Mouse (Mus musculus): ENCODE results near the gene Opa3. TPM values are rescaled to one million over a fixed set of nuclear protein-coding genes. Genes with fewer than 3 reads are reported as not detected.

Opa3 gene
- polyA plus RNA-seq, 1 experiment from 2014 or later = 48.7 TPM

DNA sequence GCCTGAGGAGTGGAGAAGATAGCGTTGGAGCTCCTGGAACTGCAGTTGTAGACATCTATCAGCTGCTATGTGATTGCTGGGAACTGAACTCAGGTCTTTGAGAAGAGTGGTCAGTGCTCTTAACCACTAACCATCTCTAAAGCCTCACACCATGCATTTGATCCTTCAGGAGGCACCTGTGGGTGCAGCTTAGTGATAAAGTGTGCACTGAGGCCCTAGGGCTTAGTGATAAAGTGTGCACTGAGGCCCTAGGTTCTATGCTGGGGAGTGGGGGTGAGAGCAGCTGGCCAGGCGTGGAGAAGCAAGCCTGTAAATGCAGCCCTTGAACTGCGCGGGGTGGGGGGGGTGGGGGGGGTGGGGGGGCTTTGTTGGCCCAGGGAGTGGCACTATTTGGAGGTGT, 11.9 kb downstream of the Opa3 start:
- no peak overlapping the region for H3K27ac ChIP-seq
- no peak overlapping the region for H3K4me3 ChIP-seq
- peaks cover 18% of the 10 kb centered on the region for H3K36me3 ChIP-seq
- no peaks in the 10 kb centered on the region for H3K27me3 ChIP-seq (ENCODE audit: low read depth, poor library complexity, severe bottlenecking)
- 0 out of 2 replicates have a peak, but pooled peaks cover 7% of the 10 kb centered on the region for H3K4me1 ChIP-seq
- WGBS = 67% methylated on average over 4 of the region's 4 CpGs
- DNase-seq (ENCODE audit: low spot score) = no peak
- H3K9me3 ChIP-seq (replicated peaks) = no peaks in the 10 kb centered on the region

- H3K36me3 ChIP-seq = peaks cover 28% of the 10 kb centered on the region
- no peaks in the 10 kb centered on the region for H3K9me3 ChIP-seq (replicated peaks)
- no peak overlapping the region for H3K4me3 ChIP-seq
- H3K27me3 ChIP-seq (ENCODE audit: low read depth, poor library complexity, severe bottlenecking) = no peaks in the 10 kb centered on the region
- DNase-seq (ENCODE audit: low spot score) = no peak
- H3K4me1 ChIP-seq = 0 out of 2 replicates have a peak, but pooled peaks cover 7% of the 10 kb centered on the region
- H3K27ac ChIP-seq = no peak overlapping the region
- WGBS = 92% methylated on average over 8 of the region's 8 CpGs
Measured at GRCm38 (mm10) chr7:19240905-19241463, 12.8 kb downstream of the Opa3 start.

DNA sequence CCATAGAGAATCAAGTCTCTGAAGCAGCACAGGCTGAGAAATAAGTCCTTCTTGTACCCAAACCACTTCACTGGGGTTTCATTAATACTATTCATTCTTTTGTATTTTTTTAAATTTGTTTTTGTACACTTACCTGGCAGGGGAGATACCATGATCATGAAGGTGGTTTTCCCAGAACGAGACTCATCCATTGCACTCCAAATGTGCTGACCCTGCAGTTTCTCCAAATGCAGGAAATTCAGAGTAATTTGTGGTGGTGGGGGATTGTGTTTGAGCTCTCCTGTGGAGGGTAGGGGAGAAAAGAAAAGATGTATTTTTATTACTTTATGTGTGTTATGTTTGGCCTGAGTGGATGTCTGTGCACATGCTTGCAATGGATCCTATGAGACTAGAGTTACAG, 13.9 kb downstream of the Opa3 start:
- Histone ChIP-seq H3K4me1 (0 out of 2 replicates have a peak, but pooled peaks cover 7% of the 10 kb centered on the region), H3K36me3 (peaks cover 38% of the 10 kb centered on the region), H3K4me3 (no peak overlapping the region), H3K9me3 (replicated peaks) (no peaks in the 10 kb centered on the region), H3K27ac (no peak overlapping the region), H3K27me3 (ENCODE audit: low read depth, poor library complexity, severe bottlenecking) (no peaks in the 10 kb centered on the region)
- no peak for DNase-seq (ENCODE audit: low spot score)
- WGBS = 98% methylated on average over 1 of the region's 1 CpGs

DNA sequence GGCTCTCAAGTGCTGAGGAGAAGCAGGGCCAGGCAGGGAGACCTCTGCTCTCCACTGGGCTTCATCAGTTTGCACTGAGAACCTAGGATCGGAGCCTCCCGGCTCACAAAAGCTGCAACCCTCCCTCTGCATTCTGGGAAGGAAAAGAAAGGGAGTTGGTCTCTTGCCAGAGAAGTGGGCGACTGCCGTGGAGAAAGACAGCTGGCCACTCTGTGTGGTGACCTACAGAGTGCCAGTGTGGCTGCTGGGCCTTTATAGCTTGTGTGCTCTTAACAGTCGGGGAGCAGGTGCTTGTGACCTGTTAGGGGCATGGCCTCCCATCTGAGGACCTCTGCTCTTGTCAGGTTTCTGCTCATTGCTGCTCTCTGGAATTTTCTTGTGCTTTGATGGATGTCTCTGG, 15.7 kb downstream of the Opa3 start:
- H3K4me1 ChIP-seq = 0 out of 2 replicates have a peak, but pooled peaks cover 7% of the 10 kb centered on the region
- H3K4me3 ChIP-seq = no peak overlapping the region
- H3K9me3 ChIP-seq (replicated peaks) = no peaks in the 10 kb centered on the region
- WGBS = 89% methylated on average over 5 of the region's 5 CpGs
- DNase-seq (ENCODE audit: low spot score) = no peak
- H3K27ac ChIP-seq = no peak overlapping the region
- peaks cover 47% of the 10 kb centered on the region for H3K36me3 ChIP-seq
- H3K27me3 ChIP-seq (ENCODE audit: low read depth, poor library complexity, severe bottlenecking) = no peaks in the 10 kb centered on the region

DNA sequence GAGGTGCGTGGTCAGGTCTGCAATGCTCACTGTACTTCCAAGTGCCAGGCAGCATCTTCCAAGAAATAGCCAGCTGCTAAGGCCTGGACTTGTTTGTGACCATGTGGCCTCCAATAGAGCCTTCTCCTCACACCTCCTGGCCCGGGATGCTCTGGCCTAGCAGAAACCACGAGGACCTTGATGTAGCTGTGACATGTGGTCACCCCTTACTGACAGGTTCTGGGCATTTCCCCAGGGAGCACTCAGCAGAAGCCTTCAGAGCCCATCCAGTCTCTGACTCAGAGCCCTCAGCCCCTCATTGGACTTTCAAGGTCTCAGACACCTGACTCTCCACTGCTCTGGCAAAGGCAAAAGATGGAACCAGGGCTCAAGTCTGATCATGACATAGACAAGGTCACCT, 16.9 kb downstream of the Opa3 start:
- H3K4me1 ChIP-seq = 0 out of 2 replicates have a peak, but pooled peaks cover 6% of the 10 kb centered on the region
- 91% methylated on average over 3 of the region's 3 CpGs for WGBS
- H3K27ac ChIP-seq = no peak overlapping the region
- H3K4me3 ChIP-seq = no peak overlapping the region
- H3K9me3 ChIP-seq (replicated peaks) = no peaks in the 10 kb centered on the region
- no peak for DNase-seq (ENCODE audit: low spot score)
- H3K27me3 ChIP-seq (ENCODE audit: low read depth, poor library complexity, severe bottlenecking) = no peaks in the 10 kb centered on the region
- H3K36me3 ChIP-seq = peaks cover 47% of the 10 kb centered on the region

- no peak overlapping the region for H3K27ac ChIP-seq
- no peak overlapping the region for H3K4me3 ChIP-seq
- 0 out of 2 replicates have a peak, but pooled peaks cover 2% of the 10 kb centered on the region for H3K4me1 ChIP-seq
- WGBS = 97% methylated on average over 1 of the region's 1 CpGs
- no peaks in the 10 kb centered on the region for H3K9me3 ChIP-seq (replicated peaks)
- peaks cover 37% of the 10 kb centered on the region for H3K36me3 ChIP-seq
- DNase-seq (ENCODE audit: low spot score) = no peak
- H3K27me3 ChIP-seq (ENCODE audit: low read depth, poor library complexity, severe bottlenecking) = no peaks in the 10 kb centered on the region
Measured at GRCm38 (mm10) chr7:19246855-19247254, 18.7 kb downstream of the Opa3 start.

DNA sequence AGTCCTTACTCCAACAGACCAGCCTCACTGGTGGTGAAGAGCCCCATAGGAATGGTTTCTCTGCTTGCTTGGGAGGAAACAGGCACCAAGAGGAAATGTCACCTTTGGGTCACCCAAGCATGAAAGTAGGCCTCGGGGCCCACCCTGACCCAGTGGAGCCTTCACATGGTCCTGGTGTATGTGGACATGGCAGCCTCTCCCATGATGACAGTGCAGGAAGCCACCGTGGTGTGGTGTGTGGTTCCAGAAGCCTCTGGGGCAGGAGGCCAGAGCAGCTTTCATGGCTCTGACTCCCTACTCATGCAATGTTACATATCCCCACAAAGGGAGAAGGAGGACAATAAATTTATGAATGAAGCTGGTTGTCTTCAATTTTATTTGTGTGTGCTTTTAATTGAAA, 19.4 kb downstream of the Opa3 start:
- Histone ChIP-seq H3K9me3 (replicated peaks) (no peaks in the 10 kb centered on the region), H3K4me3 (no peak overlapping the region), H3K27me3 (ENCODE audit: low read depth, poor library complexity, severe bottlenecking) (no peaks in the 10 kb centered on the region), H3K27ac (no peak overlapping the region), H3K4me1 (0 out of 2 replicates have a peak, but pooled peaks cover 2% of the 10 kb centered on the region), H3K36me3 (peaks cover 37% of the 10 kb centered on the region)
- no peak for DNase-seq (ENCODE audit: low spot score)
- whole genome bisulfite sequencing = 90% methylated on average over 2 of the region's 2 CpGs

- H3K27ac ChIP-seq = no peak overlapping the region
- 0 out of 2 replicates have a peak, but pooled peaks cover 2% of the 10 kb centered on the region for H3K4me1 ChIP-seq
- no peak for DNase-seq (ENCODE audit: low spot score)
- WGBS = 85% methylated on average over 4 of the region's 4 CpGs
- H3K36me3 ChIP-seq = peaks cover 32% of the 10 kb centered on the region
- H3K27me3 ChIP-seq (ENCODE audit: low read depth, poor library complexity, severe bottlenecking) = no peaks in the 10 kb centered on the region
- H3K4me3 ChIP-seq = no peak overlapping the region
- no peaks in the 10 kb centered on the region for H3K9me3 ChIP-seq (replicated peaks)
Measured at GRCm38 (mm10) chr7:19252078-19252477, 23.9 kb downstream of the Opa3 start.

DNA sequence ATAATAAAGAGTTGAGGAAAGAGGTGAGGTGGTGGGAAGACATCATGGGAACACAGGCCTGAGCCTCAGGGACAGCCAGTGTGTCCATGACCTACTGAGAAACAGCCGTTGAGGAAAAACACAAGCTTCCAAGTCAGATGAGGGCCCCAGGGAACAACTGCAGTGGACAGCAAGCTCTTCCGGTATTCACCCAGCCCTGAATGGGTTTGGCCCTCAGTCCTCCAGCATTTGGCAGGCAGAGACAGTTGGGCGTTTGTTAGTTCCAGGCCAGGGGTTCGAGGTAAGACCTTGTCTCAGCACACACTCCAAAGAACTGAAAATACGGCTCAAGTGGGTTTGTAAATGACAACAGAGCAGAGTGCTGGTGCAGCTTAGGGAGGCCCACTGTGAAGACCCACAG, 25.3 kb downstream of the Opa3 start:
- DNase-seq (ENCODE audit: low spot score) = no peak
- WGBS = 74% methylated on average over 5 of the region's 5 CpGs

DNA sequence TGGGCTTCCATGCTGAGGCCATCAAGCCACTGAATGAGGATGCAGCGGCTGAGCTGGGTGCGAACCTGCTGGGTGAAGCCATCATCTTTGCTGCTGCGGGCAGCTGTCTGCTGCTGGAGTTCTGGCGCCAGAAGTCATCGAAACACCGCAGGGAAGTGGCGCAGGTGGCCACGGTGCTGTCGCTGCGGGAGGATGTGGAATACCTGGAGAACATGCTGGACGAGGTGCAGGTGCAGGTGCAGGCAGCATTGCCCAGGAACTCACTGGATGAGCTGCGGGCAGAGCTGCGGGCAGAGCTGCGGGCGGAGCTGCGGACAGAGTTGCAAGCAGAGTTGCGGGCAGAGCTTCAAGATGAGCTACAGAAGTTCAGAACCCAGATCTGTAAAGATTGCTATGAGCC, 27.3 kb downstream of the Opa3 start:
- no peaks in the 10 kb centered on the region for H3K4me1 ChIP-seq
- H3K4me3 ChIP-seq = no peak overlapping the region
- no peak for DNase-seq (ENCODE audit: low spot score)
- peaks cover 57% of the 10 kb centered on the region for H3K36me3 ChIP-seq
- no peaks in the 10 kb centered on the region for H3K9me3 ChIP-seq (replicated peaks)
- no peaks in the 10 kb centered on the region for H3K27me3 ChIP-seq (ENCODE audit: low read depth, poor library complexity, severe bottlenecking)
- WGBS = 84% methylated on average over 17 of the region's 17 CpGs
- H3K27ac ChIP-seq = no peak overlapping the region

More for the DNA sequence above, 25.3 kb downstream of the Opa3 start:
- H3K27me3 ChIP-seq (ENCODE audit: low read depth, poor library complexity, severe bottlenecking) = no peaks in the 10 kb centered on the region
- H3K4me1 ChIP-seq = 0 out of 2 replicates have a peak, but pooled peaks cover 2% of the 10 kb centered on the region
- no peak overlapping the region for H3K4me3 ChIP-seq
- no peaks in the 10 kb centered on the region for H3K9me3 ChIP-seq (replicated peaks)
- no peak overlapping the region for H3K27ac ChIP-seq
- H3K36me3 ChIP-seq = peaks cover 37% of the 10 kb centered on the region

GRCm38 (mm10) chr7:19256567-19256966, 28.4 kb downstream of the Opa3 start:
- Histone ChIP-seq H3K4me1 (no peaks in the 10 kb centered on the region), H3K27me3 (ENCODE audit: low read depth, poor library complexity, severe bottlenecking) (no peaks in the 10 kb centered on the region), H3K27ac (no peak overlapping the region), H3K9me3 (replicated peaks) (no peaks in the 10 kb centered on the region), H3K4me3 (no peak overlapping the region), H3K36me3 (peaks cover 68% of the 10 kb centered on the region)
- 88% methylated on average over 7 of the region's 7 CpGs for WGBS
- no peak for DNase-seq (ENCODE audit: low spot score)

GRCm38 (mm10) chr7:19257390-19258022, 29.4 kb downstream of the Opa3 start:
- Histone ChIP-seq H3K36me3 (peaks cover 78% of the 10 kb centered on the region), H3K27me3 (ENCODE audit: low read depth, poor library complexity, severe bottlenecking) (no peaks in the 10 kb centered on the region), H3K4me1 (no peaks in the 10 kb centered on the region), H3K4me3 (no peak overlapping the region), H3K27ac (no peak overlapping the region), H3K9me3 (replicated peaks) (no peaks in the 10 kb centered on the region)
- 38% methylated on average over 11 of the region's 11 CpGs for WGBS
- DNase-seq (ENCODE audit: low spot score) = peak; percentile 60

DNA sequence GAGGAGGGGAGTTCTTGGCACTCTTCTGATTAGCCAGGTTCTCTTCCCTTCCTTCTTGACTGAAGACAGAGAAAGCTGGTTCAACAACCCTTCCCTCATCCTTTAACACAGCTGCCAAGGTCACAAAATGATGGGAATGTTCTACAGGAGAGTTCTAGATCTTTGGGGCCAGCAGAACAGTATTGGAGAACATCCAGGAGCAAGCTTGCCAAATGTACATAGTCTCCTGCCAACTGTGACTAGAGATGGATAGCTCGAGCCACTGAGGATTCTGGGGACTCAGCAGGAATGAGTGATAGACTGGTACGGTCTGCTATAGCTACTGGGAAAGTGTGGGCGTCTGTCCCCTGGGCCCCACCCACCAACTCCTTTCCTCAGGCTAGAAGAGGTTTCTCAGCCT, 30.2 kb downstream of the Opa3 start:
- no peaks in the 10 kb centered on the region for H3K9me3 ChIP-seq (replicated peaks)
- peaks cover 86% of the 10 kb centered on the region for H3K36me3 ChIP-seq

More for the DNA sequence above, 30.2 kb downstream of the Opa3 start:
- Histone ChIP-seq H3K27ac (no peak overlapping the region), H3K4me3 (no peak overlapping the region), H3K27me3 (ENCODE audit: low read depth, poor library complexity, severe bottlenecking) (no peaks in the 10 kb centered on the region), H3K4me1 (no peaks in the 10 kb centered on the region)
- DNase-seq (ENCODE audit: low spot score) = no peak
- WGBS = 80% methylated on average over 3 of the region's 3 CpGs
